Mouse (Mus musculus): Measurements from ENCODE around the gene Gm49321. TPM values are rescaled to one million over a fixed set of nuclear protein-coding genes. Genes with fewer than 3 reads are reported as not detected.

Gm49321 gene
- polyA plus RNA-seq, 1 experiment from 2014 or later, result 15.8 TPM

Other genes with a start within 250 kb of the Gm49321 start
- 116 and 125 TPM in 2 replicates for gene Hif1a, start 36.3 kb upstream of the Gm49321 start, polyA plus RNA-seq (2016; fragmentation: Nextera tagmentation; extraction: Ambion mirVana)
- gene Snapc1, start 26.8 kb downstream of the Gm49321 start, polyA plus RNA-seq (2016; fragmentation: Nextera tagmentation; extraction: Ambion mirVana), result 33.8 and 34.9 TPM in 2 replicates
- gene Syt16, start 60.0 kb downstream of the Gm49321 start, polyA plus RNA-seq (2016; fragmentation: Nextera tagmentation; extraction: Ambion mirVana), result 17.4 and 19.6 TPM in 2 replicates

Measured in neural tube, embryonic 12.5 days (tissue).